Mouse (Mus musculus) central nervous system, embryonic 11.5 days (tissue): ENCODE measurements around the gene Glmn. TPM values are rescaled to one million over a fixed set of nuclear protein-coding genes. Genes with fewer than 3 reads are reported as not detected.

Source experiments
- polyA plus RNA-seq: library from polyadenylated mRNA; depleted of rRNA; stranded (reverse); fragments of >200 nt; gene quantifications from 2 replicates; pipeline ENCODE4 v1.2.3, GENCODE M21; 2012; rRNA removed

Glmn gene
- polyA plus RNA-seq, result 15.2 and 23.3 TPM in 2 replicates

DNA sequence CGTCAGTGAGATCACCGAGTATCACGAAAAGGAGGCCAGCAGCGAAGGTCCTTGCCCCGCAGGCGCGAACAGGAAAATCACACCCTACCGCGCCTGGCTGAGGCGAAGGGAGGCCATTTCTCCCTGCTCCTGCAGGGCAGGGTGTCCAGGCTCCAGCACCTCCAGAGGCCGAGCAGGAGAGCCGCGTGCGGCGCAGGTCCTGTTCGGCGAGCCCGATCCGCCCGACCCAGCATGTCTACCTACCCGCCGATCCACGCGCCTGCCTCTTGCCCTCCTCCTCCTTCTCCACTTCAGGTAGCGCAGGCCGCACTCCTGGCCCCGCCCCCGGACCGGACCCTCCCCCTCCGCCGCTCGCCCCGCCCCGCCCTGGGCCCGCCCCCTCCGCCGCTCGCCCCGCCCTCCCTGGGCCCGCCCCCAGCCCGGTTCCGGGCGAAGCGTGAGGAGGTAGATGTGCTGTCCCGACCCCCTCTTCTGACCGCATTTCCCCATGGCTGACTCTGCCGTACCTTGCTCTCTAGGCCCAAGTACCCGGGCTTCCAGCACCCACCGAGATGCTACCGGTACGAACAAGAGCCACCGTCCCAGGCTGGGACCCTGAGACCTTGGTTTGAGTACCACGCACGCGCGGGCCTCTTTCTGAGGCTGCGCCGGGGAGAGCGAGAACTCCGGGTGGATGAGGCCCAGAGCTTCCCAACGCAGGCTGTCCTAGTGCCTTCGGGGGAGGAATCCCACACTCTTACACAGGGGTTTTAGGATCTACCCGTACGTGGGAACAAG lies at the start of gene Glmn, which contains the start of gene Rpap2:
TSS of gene Glmn (minus strand) at position 588 of the 777 bp plus-strand sequence.
TSS of gene Rpap2 (plus strand) at position 73 of the 777 bp plus-strand sequence.

GRCm38 (mm10) chr5:107534581-107534980 lies 63.1 kb downstream of the Glmn start, which contains the start of gene 1700028K03Rik:
TSS of gene 1700028K03Rik (plus strand) at chr5:107534709.

DNA sequence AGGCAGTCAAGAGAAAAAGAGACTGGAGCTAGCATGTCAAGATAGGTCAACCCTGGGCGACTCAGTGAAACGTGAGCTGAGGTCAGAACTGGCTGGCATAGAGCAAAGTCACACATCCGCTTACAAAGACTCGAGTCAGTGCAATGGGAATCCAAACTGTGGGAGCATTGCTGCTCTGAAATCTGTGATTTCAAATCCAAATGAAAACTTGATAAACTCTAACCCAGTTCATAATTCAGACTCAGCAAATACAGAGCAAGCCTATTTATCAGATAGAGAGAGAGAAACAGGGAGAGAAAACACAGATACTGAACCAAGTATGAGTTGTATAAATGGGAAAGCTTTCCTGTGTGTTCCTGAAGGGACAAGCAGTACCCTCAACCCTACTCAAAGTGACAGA lies 90.4 kb downstream of the Glmn start, which contains the start of gene Gm42669:
TSS of gene Gm42669 (plus strand) at position 301 of the 400 bp plus-strand sequence.

Other genes with a start within 250 kb of the Glmn start
- 0.59 and 0.81 TPM in 2 replicates for gene Ephx4, start 195.2 kb downstream of the Glmn start, polyA plus RNA-seq
- gene Lpcat2b, start 166.3 kb downstream of the Glmn start, polyA plus RNA-seq, result not detected in 2 replicates
- gene Btbd8, start 159.9 kb downstream of the Glmn start, polyA plus RNA-seq, result 8.0 and 9.6 TPM in 2 replicates
- 0.10 and 0.14 TPM in 2 replicates for gene Gm42669, start 90.3 kb downstream of the Glmn start, polyA plus RNA-seq
- gene 1700028K03Rik, start 63.2 kb downstream of the Glmn start, polyA plus RNA-seq, result 0.01 and 0.04 TPM in 2 replicates
- gene Rpap2, start 515 bp downstream of the Glmn start, polyA plus RNA-seq, result 10.1 and 13.8 TPM in 2 replicates
- gene Gfi1, start 128.1 kb upstream of the Glmn start, polyA plus RNA-seq, result 0.20 and 0.24 TPM in 2 replicates
- not detected in 2 replicates for gene Ube2d2b, start 232.2 kb upstream of the Glmn start, polyA plus RNA-seq